Mouse (Mus musculus) intestine, embryonic 14.5 days (tissue): Measurements from ENCODE around the gene Ptprn2. TPM values are rescaled to one million over a fixed set of nuclear protein-coding genes. Genes with fewer than 3 reads are reported as not detected.

Experiments
- ATAC-seq: fragments of 200-750 bp; cut with Nextera tagmentation; replicated peaks from 2 replicates; pipeline ENCODE4 v1.8.0; 2017; ENCODE audit warnings: low read depth, moderate number of reproducible peaks, moderate TSS enrichment, moderate library complexity; ENCODE audit not compliant: low FRiP score, low TSS enrichment
- DNase-seq: peaks from one replicate; pipeline ENCODE4 v3.0.0-alpha.2; 2018; ENCODE audit warnings: low spot score
- H3K27ac ChIP-seq: fragments of 300-500 bp; sonication (generic); 2 replicates; pipeline ENCODE4 v1.5.1; 2014; ENCODE audit warnings: low read depth, mild to moderate bottlenecking, control low read depth
- H3K27me3 ChIP-seq: fragments of 300-500 bp; sonication (generic); replicated peaks from 2 replicates; pipeline ENCODE4 v1.6.1; 2014; ENCODE audit warnings: low read length, control low read depth; ENCODE audit not compliant: control insufficient read depth, insufficient read depth
- H3K36me3 ChIP-seq: fragments of 300-500 bp; sonication (generic); 2 replicates; pipeline ENCODE4 v1.6.1; 2014; ENCODE audit warnings: low read length, control low read depth; ENCODE audit not compliant: control insufficient read depth, insufficient read depth
- H3K4me1 ChIP-seq: fragments of 300-500 bp; sonication (generic); replicated peaks from 2 replicates; pipeline ENCODE4 v1.6.1; 2014; ENCODE audit warnings: low read length, control low read depth, mixed read lengths; ENCODE audit not compliant: control insufficient read depth, insufficient read depth
- H3K4me2 ChIP-seq: fragments of 300-500 bp; sonication (generic); 2 replicates; pipeline ENCODE4 v1.6.1; 2014; ENCODE audit warnings: low read length
- H3K4me3 ChIP-seq: fragments of 300-500 bp; sonication (generic); 2 replicates; pipeline ENCODE4 v1.5.1; 2014; ENCODE audit warnings: low read depth, low read length, control low read depth, mixed read lengths
- H3K9ac ChIP-seq: fragments of 300-500 bp; sonication (generic); 2 replicates; pipeline ENCODE4 v1.6.1; 2014; ENCODE audit warnings: mild to moderate bottlenecking, low read length
- H3K9me3 ChIP-seq: fragments of 300-500 bp; sonication (generic); 2 replicates; pipeline ENCODE4 v1.6.1; 2016; ENCODE audit warnings: low read length, control low read depth; ENCODE audit not compliant: control insufficient read depth
- WGBS: fragments of 180-500 bp; shearing (Covaris S2); extraction: QIAGEN DNeasy Blood & Tissue Kit; methylation state at CpG from one replicate; pipeline ENCODE4 v1.1.7; 2014; 5-methylcytosine and 5-hydroxymethylcytosine counted together
- polyA plus RNA-seq: library from polyadenylated mRNA; unstranded; fragments of >200 nt; fragmentation: Nextera tagmentation; extraction: Ambion mirVana; gene quantifications from 2 replicates; pipeline ENCODE4 v1.2.1, GENCODE M21; 2014

Gene Ptprn2
- polyA plus RNA-seq, 1 experiment from 2014 or later: 2.0 TPM

DNA sequence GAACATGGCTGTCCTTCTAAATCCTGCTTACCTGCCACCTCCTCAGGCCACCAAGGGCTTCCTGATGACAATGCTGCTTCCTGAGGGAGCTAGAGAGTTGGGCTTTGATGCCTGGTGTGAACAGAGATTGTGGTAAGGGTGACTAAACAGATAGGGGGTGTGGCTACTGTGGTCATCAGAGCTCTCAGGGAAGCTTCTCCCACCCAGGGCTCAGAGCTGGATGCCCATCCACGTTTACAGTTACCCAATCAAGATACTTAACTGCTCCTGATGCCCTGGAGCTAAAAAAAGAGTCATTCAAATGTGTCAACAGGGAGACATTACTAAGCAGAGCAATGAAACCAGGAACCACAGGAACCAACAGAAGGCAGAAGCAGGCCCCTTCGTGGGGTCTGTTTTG lies 532.4 kb downstream of the Ptprn2 start:
- Histone ChIP-seq H3K27me3 (no peaks in the 10 kb centered on the region), H3K9me3 (no peaks in the 10 kb centered on the region), H3K4me1 (no peaks in the 10 kb centered on the region), H3K9ac (no peak overlapping the region), H3K36me3 (no peaks in the 10 kb centered on the region), H3K27ac (no peak overlapping the region), H3K4me3 (no peak overlapping the region), H3K4me2 (no peak overlapping the region)
- 25% methylated on average over 2 of the region's 2 CpGs for WGBS
- no peak for ATAC-seq
- no peak for DNase-seq

DNA sequence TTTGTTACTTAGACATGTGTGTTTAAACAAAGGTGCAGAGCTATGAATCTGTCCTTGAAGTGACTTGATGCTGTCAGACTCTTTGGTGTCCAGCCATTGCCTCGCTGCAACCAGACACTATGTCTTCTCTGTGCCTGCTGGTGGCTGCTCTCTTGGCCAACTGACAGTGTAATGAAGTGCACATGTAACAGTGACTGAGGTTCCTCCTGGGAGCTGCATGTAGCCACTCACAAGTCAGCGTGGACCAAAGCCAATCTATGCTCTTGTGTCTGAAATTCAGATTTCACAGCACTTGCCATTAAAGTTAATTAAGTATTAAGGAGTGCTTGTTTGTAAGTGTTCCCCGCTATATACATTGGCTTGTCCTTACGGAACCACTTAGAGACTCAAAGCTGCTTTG lies 537.7 kb downstream of the Ptprn2 start:
- Histone ChIP-seq H3K36me3 (no peaks in the 10 kb centered on the region), H3K27ac (no peak overlapping the region), H3K4me1 (no peaks in the 10 kb centered on the region), H3K4me3 (no peak overlapping the region), H3K4me2 (no peak overlapping the region), H3K27me3 (no peaks in the 10 kb centered on the region), H3K9me3 (no peaks in the 10 kb centered on the region), H3K9ac (no peak overlapping the region)
- DNase-seq (no peak), ATAC-seq (no peak)
- WGBS: 87% methylated on average over 4 of the region's 4 CpGs

DNA sequence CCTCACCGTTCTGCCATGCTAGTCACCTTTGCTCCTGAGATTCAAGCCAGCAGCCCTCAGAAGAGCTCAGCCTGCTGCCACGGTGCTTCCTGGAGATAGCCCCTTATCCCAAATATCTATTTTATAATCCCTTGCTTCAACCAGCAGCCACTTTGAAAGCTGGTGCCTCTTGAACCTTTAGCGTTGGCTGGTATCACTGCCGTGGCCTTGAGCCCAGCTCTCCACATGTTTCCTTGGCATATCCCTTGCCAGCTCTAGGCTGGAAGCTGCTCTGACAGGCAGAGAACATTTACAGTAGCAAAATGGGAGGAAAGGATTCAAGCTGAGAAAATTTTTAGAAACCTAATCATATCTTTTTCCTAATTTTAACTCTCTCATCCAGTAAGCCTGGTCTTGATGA lies 539.4 kb downstream of the Ptprn2 start:
- H3K9ac ChIP-seq: no peak overlapping the region
- no peaks in the 10 kb centered on the region for H3K36me3 ChIP-seq
- H3K27me3 ChIP-seq: no peaks in the 10 kb centered on the region
- H3K4me2 ChIP-seq: no peak overlapping the region
- H3K27ac ChIP-seq: no peak overlapping the region
- no peak for DNase-seq
- H3K9me3 ChIP-seq: no peaks in the 10 kb centered on the region
- 72% methylated on average over 4 of the region's 4 CpGs for WGBS
- no peak overlapping the region for H3K4me3 ChIP-seq
- H3K4me1 ChIP-seq: no peaks in the 10 kb centered on the region
- ATAC-seq: no peak

DNA sequence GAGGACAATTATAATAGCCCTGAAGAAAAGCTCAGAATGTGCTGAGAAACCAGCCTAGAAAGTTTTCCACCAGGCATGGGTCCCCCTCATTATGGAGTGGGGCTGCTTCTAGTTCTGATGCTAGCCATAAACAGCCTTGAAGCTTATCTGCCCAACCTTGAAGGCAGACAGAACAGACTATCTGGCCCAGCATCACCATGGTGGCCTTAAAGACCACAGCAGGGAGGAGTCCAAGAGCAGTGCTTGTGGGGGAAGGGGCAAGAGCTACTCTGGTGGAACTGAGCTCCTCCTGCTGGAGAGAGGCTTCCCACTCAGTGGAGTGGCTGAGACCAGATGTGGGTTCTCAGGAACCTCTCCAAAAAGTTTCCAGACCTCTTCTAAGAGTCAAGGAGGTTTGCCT lies 540.2 kb downstream of the Ptprn2 start:
- Histone ChIP-seq H3K36me3 (no peaks in the 10 kb centered on the region), H3K27ac (no peak overlapping the region), H3K9ac (no peak overlapping the region), H3K4me1 (no peaks in the 10 kb centered on the region), H3K27me3 (no peaks in the 10 kb centered on the region), H3K9me3 (no peaks in the 10 kb centered on the region), H3K4me3 (no peak overlapping the region), H3K4me2 (no peak overlapping the region)
- no peak for ATAC-seq
- no peak for DNase-seq

DNA sequence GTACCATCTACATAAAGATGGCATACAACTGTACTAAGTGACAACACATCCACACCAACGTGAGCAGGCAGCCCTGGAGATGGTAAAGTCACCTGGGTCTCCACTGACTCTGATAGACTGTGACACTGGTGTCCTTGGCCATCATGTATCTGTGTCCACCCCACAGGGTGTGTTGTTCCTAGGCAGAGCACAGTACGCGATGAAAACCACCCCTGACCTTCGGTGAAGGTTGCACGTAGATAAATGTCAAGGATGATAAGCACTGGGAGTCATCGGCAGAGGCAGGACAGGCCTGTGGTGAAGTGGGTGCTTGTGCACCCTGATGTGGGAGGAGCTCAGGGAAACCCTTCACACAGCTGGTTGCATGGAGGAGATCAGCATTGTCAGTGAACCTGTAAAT lies 541.8 kb downstream of the Ptprn2 start:
- Histone ChIP-seq H3K4me1 (no peaks in the 10 kb centered on the region), H3K27ac (no peak overlapping the region), H3K9me3 (no peaks in the 10 kb centered on the region), H3K4me3 (no peak overlapping the region), H3K4me2 (no peak overlapping the region), H3K27me3 (no peaks in the 10 kb centered on the region), H3K9ac (no peak overlapping the region), H3K36me3 (no peaks in the 10 kb centered on the region)
- 84% methylated on average over 6 of the region's 6 CpGs for WGBS
- no peak for DNase-seq
- no peak for ATAC-seq

DNA sequence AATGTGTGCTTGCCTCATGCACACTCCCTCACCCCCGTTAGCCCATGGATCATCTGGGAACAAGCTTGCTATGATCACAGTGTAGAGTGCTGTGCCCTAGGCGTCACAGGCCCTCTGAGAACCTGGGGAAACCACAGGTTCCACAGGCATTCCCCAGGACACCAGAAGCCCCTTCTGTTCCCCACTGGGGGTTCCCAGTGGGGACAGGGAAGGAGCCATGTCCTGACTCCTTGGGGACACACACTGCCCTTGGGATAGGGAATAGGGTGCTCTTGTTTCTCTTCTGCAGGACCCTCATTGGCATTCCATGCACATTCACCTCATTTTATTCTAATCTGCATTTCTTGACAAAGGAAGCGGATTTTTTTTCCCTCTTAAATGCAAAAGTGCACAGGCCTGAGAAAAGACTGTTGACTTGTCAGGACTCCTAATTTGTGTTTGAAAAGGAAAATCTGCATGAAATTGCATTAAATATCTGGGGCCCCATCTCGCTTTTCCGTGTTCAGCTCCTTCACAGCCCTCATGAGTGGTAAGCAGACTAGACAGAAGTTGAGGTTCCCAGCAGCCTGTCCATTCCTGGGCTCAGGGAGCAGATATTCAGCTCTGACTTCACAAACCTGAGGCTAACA lies 542.9 kb downstream of the Ptprn2 start:
- WGBS: 78% methylated on average over 5 of the region's 5 CpGs
- H3K4me1 ChIP-seq: no peaks in the 10 kb centered on the region
- H3K27me3 ChIP-seq: no peaks in the 10 kb centered on the region
- no peak for ATAC-seq
- no peaks in the 10 kb centered on the region for H3K9me3 ChIP-seq
- H3K9ac ChIP-seq: no peak overlapping the region
- H3K36me3 ChIP-seq: no peaks in the 10 kb centered on the region
- H3K4me3 ChIP-seq: no peak overlapping the region
- H3K4me2 ChIP-seq: no peak overlapping the region
- no peak for DNase-seq
- no peak overlapping the region for H3K27ac ChIP-seq

DNA sequence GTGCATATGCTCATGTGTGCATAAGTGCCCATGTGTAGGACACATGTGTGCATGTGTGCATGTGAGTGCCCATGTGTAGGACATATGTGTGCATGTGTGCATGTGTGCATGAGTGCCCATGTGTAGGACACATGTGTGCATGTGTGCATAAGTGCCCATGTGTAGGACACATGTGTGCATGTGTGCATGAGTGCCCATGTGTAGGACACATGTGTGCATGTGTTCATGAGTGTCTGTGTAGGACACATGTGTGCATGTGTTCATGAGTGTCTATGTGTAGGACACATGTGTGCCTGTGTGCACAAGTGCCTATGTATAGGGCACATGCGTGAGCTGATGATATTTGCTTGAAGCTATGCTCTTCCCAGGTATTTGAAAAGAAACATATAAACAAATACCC lies 547.7 kb downstream of the Ptprn2 start:
- 92% methylated on average over 1 of the region's 1 CpGs for WGBS
- no peak overlapping the region for H3K27ac ChIP-seq
- H3K4me2 ChIP-seq: no peak overlapping the region
- ATAC-seq: no peak
- H3K9me3 ChIP-seq: no peaks in the 10 kb centered on the region
- DNase-seq: no peak
- no peaks in the 10 kb centered on the region for H3K4me1 ChIP-seq
- H3K4me3 ChIP-seq: no peak overlapping the region
- H3K9ac ChIP-seq: no peak overlapping the region
- H3K27me3 ChIP-seq: no peaks in the 10 kb centered on the region
- no peaks in the 10 kb centered on the region for H3K36me3 ChIP-seq

DNA sequence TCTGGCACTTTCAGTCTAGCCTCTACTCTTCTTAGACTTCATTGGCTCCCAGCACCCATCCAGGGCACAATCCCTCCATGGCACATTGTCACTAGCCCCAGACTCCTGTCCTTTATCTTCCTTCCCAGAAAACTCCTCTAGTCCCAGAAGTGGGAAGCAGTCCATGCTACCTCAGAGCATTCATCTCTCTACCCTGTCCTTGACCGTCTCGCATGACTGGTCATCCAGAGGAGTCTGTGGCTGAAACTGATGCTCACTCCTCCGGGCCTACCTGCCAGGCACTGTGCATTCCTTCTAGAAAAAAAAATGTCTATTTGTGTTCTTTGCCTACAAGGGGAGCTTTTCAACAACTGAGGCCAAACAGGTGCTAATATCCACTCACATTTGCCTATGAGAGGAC lies 549.0 kb downstream of the Ptprn2 start:
- no peak overlapping the region for H3K4me3 ChIP-seq
- H3K9me3 ChIP-seq: no peaks in the 10 kb centered on the region
- no peaks in the 10 kb centered on the region for H3K4me1 ChIP-seq
- no peak overlapping the region for H3K27ac ChIP-seq
- H3K4me2 ChIP-seq: no peak overlapping the region
- no peak for ATAC-seq
- 89% methylated on average over 3 of the region's 3 CpGs for WGBS
- no peak for DNase-seq
- no peak overlapping the region for H3K9ac ChIP-seq
- H3K36me3 ChIP-seq: no peaks in the 10 kb centered on the region
- H3K27me3 ChIP-seq: no peaks in the 10 kb centered on the region

DNA sequence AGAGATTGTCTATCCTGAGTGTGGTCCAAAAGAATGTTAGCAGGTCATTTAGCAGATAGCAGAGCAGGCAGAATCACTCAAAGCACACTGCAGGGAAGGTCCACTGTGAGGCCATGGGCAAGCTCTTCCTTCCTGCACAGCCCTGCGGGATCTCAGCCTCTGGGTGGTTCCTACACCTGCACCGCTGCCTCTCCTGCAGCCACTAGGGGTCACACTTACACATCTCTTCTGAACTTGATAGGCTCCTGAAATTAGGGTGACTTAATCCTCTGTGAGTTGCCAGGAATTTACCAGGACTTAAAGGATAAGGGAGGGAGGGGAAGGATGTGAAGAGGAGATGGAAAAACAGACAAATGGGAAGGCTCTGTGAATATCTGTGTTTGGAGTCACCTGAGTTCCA lies 549.7 kb downstream of the Ptprn2 start:
- no peak overlapping the region for H3K4me3 ChIP-seq
- H3K9ac ChIP-seq: no peak overlapping the region
- no peaks in the 10 kb centered on the region for H3K27me3 ChIP-seq
- DNase-seq (peak; percentile 61), ATAC-seq (no peak)
- WGBS: 2% methylated on average over 2 of the region's 2 CpGs
- H3K36me3 ChIP-seq: no peaks in the 10 kb centered on the region
- H3K27ac ChIP-seq: no peak overlapping the region
- H3K9me3 ChIP-seq: no peaks in the 10 kb centered on the region
- no peaks in the 10 kb centered on the region for H3K4me1 ChIP-seq
- no peak overlapping the region for H3K4me2 ChIP-seq
